Mouse (Mus musculus): ENCODE data around the gene Vmn2r62. TPM values are rescaled to one million over a fixed set of nuclear protein-coding genes. Genes with fewer than 3 reads are reported as not detected.
"Not testable (repeated sequence)": the region's sequence is repeated elsewhere in the genome, so short reads cannot be mapped to it uniquely, and the experiment has no call there.

Gene Vmn2r62
- polyA plus RNA-seq (2014; fragmentation: Nextera tagmentation; extraction: Ambion mirVana) = not detected in 2 replicates

DNA sequence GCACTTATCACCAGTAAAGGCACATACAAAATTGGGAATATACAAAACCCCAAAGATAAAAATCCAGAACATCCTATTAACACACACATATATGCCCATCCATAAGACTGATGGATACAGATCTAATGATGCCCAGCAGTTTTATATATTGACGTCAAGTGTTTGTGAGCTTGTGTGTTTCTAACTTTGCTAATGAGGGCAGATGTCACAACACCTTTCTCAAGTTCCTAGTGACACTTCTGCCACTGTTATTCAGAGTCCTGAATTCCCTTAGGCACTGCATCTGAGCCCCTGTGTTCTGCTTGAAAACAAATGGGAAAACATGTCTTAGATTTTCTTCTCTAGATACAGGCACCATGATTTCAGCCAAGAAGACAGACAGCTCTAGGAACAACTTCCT, at the start of gene Vmn2r62:
Vmn2r62 (minus strand) TSS at position 101 of the 400 bp plus-strand sequence.
- H3K27ac ChIP-seq (replicated peaks in 1 of 2; ENCODE audit: control insufficient read depth in 1 of 2, insufficient read depth in 1 of 2, low read depth in 2 of 2, low read length in 2 of 2); H3K4me3 ChIP-seq (ENCODE audit: control insufficient read depth in 1 of 2, insufficient read depth in 1 of 2, low read depth in 1 of 2, low read length in 2 of 2); H3K36me3 ChIP-seq (ENCODE audit: control insufficient read depth, insufficient read depth, low read length); H3K27me3 ChIP-seq (ENCODE audit: control insufficient read depth, insufficient read depth, low read length); H3K4me1 ChIP-seq (ENCODE audit: control insufficient read depth in 2 of 2, insufficient read depth in 2 of 2, low read length in 2 of 2); ATAC-seq (ENCODE audit: insufficient number of reproducible peaks, insufficient read depth, low FRiP score, low read depth); H3K9ac ChIP-seq (ENCODE audit: low read length); H3K9me3 ChIP-seq (ENCODE audit: control insufficient read depth, low read length); H3K4me2 ChIP-seq (ENCODE audit: low read length): not testable (repeated sequence)
- WGBS = no CpG with 5 or more reads among the region's 1 CpGs

DNA sequence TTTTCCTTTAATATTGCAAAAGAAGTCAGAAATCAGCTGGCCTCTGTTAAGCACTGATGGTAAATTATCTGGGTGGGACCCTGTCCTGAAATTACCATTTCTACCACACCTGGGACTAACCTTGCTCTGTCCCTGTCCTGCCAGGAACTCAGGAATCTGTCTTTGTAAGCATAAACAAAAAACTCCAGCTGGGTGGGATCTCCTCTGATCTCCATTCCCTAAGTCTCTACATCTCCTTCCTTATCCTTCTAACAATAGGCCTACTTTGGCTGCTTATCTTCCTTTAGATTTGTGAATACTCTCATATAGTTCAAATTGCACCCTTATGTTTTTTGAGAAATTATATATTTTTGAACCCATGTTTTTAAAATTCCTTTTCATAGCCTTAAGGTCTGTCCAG, 45.0 kb upstream of the Vmn2r62 start:
- ATAC-seq (ENCODE audit: insufficient number of reproducible peaks, insufficient read depth, low FRiP score, low read depth); H3K9ac ChIP-seq (ENCODE audit: low read length); H3K9me3 ChIP-seq (ENCODE audit: control insufficient read depth, low read length); H3K4me3 ChIP-seq (ENCODE audit: control insufficient read depth in 1 of 2, insufficient read depth in 1 of 2, low read depth in 1 of 2, low read length in 2 of 2); H3K4me1 ChIP-seq (ENCODE audit: control insufficient read depth in 2 of 2, insufficient read depth in 2 of 2, low read length in 2 of 2); H3K27me3 ChIP-seq (ENCODE audit: control insufficient read depth, insufficient read depth, low read length); H3K27ac ChIP-seq (replicated peaks in 1 of 2; ENCODE audit: control insufficient read depth in 1 of 2, insufficient read depth in 1 of 2, low read depth in 2 of 2, low read length in 2 of 2); H3K4me2 ChIP-seq (ENCODE audit: low read length); H3K36me3 ChIP-seq (ENCODE audit: control insufficient read depth, insufficient read depth, low read length): not testable (repeated sequence)

DNA sequence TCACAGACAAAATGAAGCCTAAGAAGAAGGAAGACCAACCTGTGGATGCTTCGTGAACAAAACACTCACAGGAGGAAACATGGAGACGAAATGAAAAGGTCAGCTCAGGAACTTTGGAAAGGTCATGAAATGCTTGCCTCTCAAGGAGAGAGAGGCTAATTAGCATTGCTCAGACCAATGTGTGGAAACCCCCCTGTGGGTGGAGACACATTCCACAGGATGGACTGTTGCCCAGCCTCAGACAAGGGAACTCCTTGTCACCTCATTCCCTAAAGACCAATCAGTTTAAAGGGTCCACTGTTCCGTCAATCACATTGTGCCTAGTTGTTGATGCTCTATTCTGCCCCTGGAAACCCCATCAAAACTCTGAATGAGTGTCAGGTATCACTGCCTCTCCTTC, 38.9 kb upstream of the Vmn2r62 start:
- no peak overlapping the region for H3K4me2 ChIP-seq (ENCODE audit: low read length)
- H3K9ac ChIP-seq (ENCODE audit: low read length) = no peak overlapping the region
- no peaks in the 10 kb centered on the region for H3K36me3 ChIP-seq (ENCODE audit: control insufficient read depth, insufficient read depth, low read length)
- no peak overlapping the region for H3K4me3 ChIP-seq (ENCODE audit: control insufficient read depth in 1 of 2, insufficient read depth in 1 of 2, low read depth in 1 of 2, low read length in 2 of 2)
- no peaks in the 10 kb centered on the region for H3K4me1 ChIP-seq (ENCODE audit: control insufficient read depth in 2 of 2, insufficient read depth in 2 of 2, low read length in 2 of 2)
- H3K27me3 ChIP-seq (ENCODE audit: control insufficient read depth, insufficient read depth, low read length) = no peaks in the 10 kb centered on the region
- peaks cover 4% of the 10 kb centered on the region for H3K9me3 ChIP-seq (ENCODE audit: control insufficient read depth, low read length)
- no peak for ATAC-seq (ENCODE audit: insufficient number of reproducible peaks, insufficient read depth, low FRiP score, low read depth)
- H3K27ac ChIP-seq (replicated peaks in 1 of 2; ENCODE audit: control insufficient read depth in 1 of 2, insufficient read depth in 1 of 2, low read depth in 2 of 2, low read length in 2 of 2) = no peak overlapping the region
- 66% methylated on average over 3 of the region's 3 CpGs for WGBS

DNA sequence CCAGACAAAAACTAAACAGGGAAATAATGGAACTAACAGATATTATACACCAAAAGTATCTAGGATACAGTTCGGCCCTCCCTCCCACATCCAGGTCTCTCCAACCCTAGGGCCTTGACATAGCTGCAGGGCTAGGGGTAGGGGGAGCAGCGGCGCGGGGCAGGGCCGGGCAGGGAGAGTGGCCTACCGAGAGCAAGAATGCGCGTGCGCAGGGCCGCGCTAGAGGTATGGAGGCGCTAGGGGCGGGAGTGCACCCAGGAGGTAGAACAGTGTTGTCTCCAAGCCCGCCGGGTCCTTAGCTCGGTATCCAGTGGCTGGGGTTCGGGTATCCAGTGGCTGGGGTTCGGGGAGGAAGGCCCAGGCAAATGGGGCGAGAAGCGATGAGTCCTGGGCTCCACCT, 43.5 kb downstream of the Vmn2r62 start:
- H3K9me3 ChIP-seq (ENCODE audit: control insufficient read depth, low read length) = 0 out of 2 replicates have a peak, but pooled peaks cover 4% of the 10 kb centered on the region
- H3K36me3 ChIP-seq (ENCODE audit: control insufficient read depth, insufficient read depth, low read length) = no peaks in the 10 kb centered on the region
- ATAC-seq (ENCODE audit: insufficient number of reproducible peaks, insufficient read depth, low FRiP score, low read depth) = no peak
- no peaks in the 10 kb centered on the region for H3K27me3 ChIP-seq (ENCODE audit: control insufficient read depth, insufficient read depth, low read length)
- H3K27ac ChIP-seq (replicated peaks in 1 of 2; ENCODE audit: control insufficient read depth in 1 of 2, insufficient read depth in 1 of 2, low read depth in 2 of 2, low read length in 2 of 2) = no peak overlapping the region
- H3K9ac ChIP-seq (ENCODE audit: low read length) = no peak overlapping the region
- H3K4me1 ChIP-seq (ENCODE audit: control insufficient read depth in 2 of 2, insufficient read depth in 2 of 2, low read length in 2 of 2) = no peaks in the 10 kb centered on the region
- H3K4me3 ChIP-seq (ENCODE audit: control insufficient read depth in 1 of 2, insufficient read depth in 1 of 2, low read depth in 1 of 2, low read length in 2 of 2) = no peak overlapping the region
- no peak overlapping the region for H3K4me2 ChIP-seq (ENCODE audit: low read length)
- WGBS = 45% methylated on average over 20 of the region's 20 CpGs

DNA sequence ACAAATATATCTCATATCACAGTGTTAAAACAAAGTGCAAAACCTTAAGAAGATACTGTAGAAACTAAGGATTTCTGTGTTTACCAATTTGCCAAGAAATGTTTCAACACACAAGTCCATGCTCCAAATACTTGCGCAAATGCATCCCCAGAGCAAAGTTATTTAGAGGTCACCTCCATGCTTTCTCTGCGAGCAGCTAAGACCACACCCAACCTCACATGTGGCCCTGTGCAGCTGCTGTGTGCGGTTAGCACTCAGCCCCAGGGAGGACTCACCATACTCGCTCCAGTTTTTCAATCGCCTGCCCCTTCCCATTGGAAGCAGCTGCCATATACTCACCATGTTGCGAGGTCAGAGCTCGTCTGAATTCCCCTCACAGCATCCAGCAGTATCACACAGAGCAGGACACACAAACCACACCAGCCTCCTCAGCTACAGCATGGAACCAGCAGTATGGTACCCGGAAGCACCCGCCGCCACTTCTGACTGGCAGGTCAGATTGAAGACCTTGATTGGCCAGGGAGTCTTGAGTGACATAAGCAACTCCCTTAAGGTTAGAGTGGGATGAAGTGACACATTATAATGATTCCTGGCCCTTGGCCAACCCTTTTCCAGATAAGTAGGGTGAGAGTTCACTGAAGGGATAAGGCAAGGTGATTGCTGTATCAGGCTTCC, 54.7 kb downstream of the Vmn2r62 start:
- Histone ChIP-seq H3K4me2 (ENCODE audit: low read length) (no peak overlapping the region), H3K27ac (replicated peaks in 1 of 2; ENCODE audit: control insufficient read depth in 1 of 2, insufficient read depth in 1 of 2, low read depth in 2 of 2, low read length in 2 of 2) (no peak overlapping the region), H3K9me3 (ENCODE audit: control insufficient read depth, low read length) (peaks cover 16% of the 10 kb centered on the region), H3K4me3 (ENCODE audit: control insufficient read depth in 1 of 2, insufficient read depth in 1 of 2, low read depth in 1 of 2, low read length in 2 of 2) (no peak overlapping the region), H3K36me3 (ENCODE audit: control insufficient read depth, insufficient read depth, low read length) (no peaks in the 10 kb centered on the region), H3K27me3 (ENCODE audit: control insufficient read depth, insufficient read depth, low read length) (no peaks in the 10 kb centered on the region), H3K4me1 (ENCODE audit: control insufficient read depth in 2 of 2, insufficient read depth in 2 of 2, low read length in 2 of 2) (no peaks in the 10 kb centered on the region), H3K9ac (ENCODE audit: low read length) (no peak overlapping the region)
- 77% methylated on average over 10 of the region's 10 CpGs for WGBS
- no peak for ATAC-seq (ENCODE audit: insufficient number of reproducible peaks, insufficient read depth, low FRiP score, low read depth)

DNA sequence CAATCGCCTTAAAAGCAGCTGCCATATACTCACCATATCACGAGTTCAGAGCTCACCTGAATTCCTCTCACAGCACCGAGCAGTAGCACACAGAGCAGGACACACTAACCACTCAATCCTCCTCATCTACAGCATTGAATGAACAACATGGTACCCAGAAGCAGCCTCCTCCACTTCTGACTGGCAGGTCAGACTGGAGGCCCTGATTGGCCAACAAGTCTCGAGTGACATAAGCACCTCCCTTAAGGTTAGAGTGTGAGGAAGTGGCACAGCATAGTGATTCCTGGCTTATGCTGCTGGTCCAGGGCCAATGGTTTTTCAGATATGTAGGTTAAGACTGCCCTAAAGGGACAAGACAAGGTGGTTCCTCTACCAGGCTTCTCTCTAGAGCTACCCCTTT, 66.4 kb downstream of the Vmn2r62 start, which contains the start of gene Gm17067:
Gm17067 (minus strand) TSS at position 101 of the 400 bp plus-strand sequence.
- not testable (repeated sequence) for H3K4me1 ChIP-seq (ENCODE audit: control insufficient read depth in 2 of 2, insufficient read depth in 2 of 2, low read length in 2 of 2); H3K27me3 ChIP-seq (ENCODE audit: control insufficient read depth, insufficient read depth, low read length); H3K9me3 ChIP-seq (ENCODE audit: control insufficient read depth, low read length); H3K36me3 ChIP-seq (ENCODE audit: control insufficient read depth, insufficient read depth, low read length); H3K4me2 ChIP-seq (ENCODE audit: low read length); H3K27ac ChIP-seq (replicated peaks in 1 of 2; ENCODE audit: control insufficient read depth in 1 of 2, insufficient read depth in 1 of 2, low read depth in 2 of 2, low read length in 2 of 2); H3K4me3 ChIP-seq (ENCODE audit: control insufficient read depth in 1 of 2, insufficient read depth in 1 of 2, low read depth in 1 of 2, low read length in 2 of 2); H3K9ac ChIP-seq (ENCODE audit: low read length); ATAC-seq (ENCODE audit: insufficient number of reproducible peaks, insufficient read depth, low FRiP score, low read depth)
- 78% methylated on average over 4 of the region's 4 CpGs for WGBS

Other genes starting within 250 kb of the Vmn2r62 start
- not detected in 2 replicates for gene Gm21028, start 214.9 kb downstream of the Vmn2r62 start, polyA plus RNA-seq (2014; fragmentation: Nextera tagmentation; extraction: Ambion mirVana)
- gene Zfp977, start 201.0 kb downstream of the Vmn2r62 start, polyA plus RNA-seq (2014; fragmentation: Nextera tagmentation; extraction: Ambion mirVana) = 1.2 and 1.6 TPM in 2 replicates
- gene Zfp976, start 150.9 kb downstream of the Vmn2r62 start, polyA plus RNA-seq (2014; fragmentation: Nextera tagmentation; extraction: Ambion mirVana) = 0.73 and 1.9 TPM in 2 replicates
- gene Zfp975, start 100.8 kb downstream of the Vmn2r62 start, polyA plus RNA-seq (2014; fragmentation: Nextera tagmentation; extraction: Ambion mirVana) = 5.6 and 7.1 TPM in 2 replicates
- gene Gm17067, start 66.5 kb downstream of the Vmn2r62 start, polyA plus RNA-seq (2014; fragmentation: Nextera tagmentation; extraction: Ambion mirVana) = not detected in 2 replicates
- not detected in 2 replicates for gene Gm2381, start 73.7 kb upstream of the Vmn2r62 start, polyA plus RNA-seq (2014; fragmentation: Nextera tagmentation; extraction: Ambion mirVana)
- gene Vmn2r63, start 140.3 kb upstream of the Vmn2r62 start, polyA plus RNA-seq (2014; fragmentation: Nextera tagmentation; extraction: Ambion mirVana) = not detected in 2 replicates
- not detected in 2 replicates for gene Gm9268, start 225.2 kb upstream of the Vmn2r62 start, polyA plus RNA-seq (2014; fragmentation: Nextera tagmentation; extraction: Ambion mirVana)